Mouse (Mus musculus): ENCODE results near the gene Lrrc75b.

DNA sequence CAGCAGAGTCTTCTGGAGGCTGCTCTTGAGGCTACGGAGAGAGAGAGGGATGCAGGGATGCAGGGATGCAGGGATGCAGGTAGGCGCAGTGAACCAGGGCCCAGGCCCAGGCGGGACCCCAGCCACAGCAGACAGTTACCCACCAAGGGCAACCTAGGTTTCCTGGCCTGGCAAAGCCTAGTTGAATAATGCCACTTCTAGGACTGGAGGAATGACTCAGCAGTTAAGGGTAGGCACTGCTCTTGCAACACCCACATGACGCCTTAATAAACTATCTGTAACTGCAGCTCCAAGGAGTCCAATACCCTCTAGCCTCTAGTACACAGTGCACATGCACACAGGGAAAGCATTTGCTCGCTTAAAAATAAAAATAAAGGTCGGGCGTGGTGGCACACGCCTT, 6.0 kb downstream of the Lrrc75b start:
- TF ChIP-seq CTCF (conservative IDR thresholded peaks at IDR 0.05; ENCODE audit: low read length) (no peak), NANOG (IDR thresholded peaks at IDR 0.05; ENCODE audit: borderline replicate concordance, low read length) (no peak)
